Mouse (Mus musculus) inflammation-experienced regulatory T-cells, adult 6 months (primary cell): ENCODE measurements around the gene Fam43a. TPM values are rescaled to one million over a fixed set of nuclear protein-coding genes. Genes with fewer than 3 reads are reported as not detected.

Experiments used
- ATAC-seq: one replicate; pipeline ENCODE4 v1.8.0; 2017
- polyA plus RNA-seq, 3 experiments: library from polyadenylated mRNA; unstranded; fragments of 100-300 nt; shearing (Covaris generic); gene quantifications; one replicate each; pipeline ENCODE4 v1.2.1; 2017

Fam43a gene
- polyA plus RNA-seq, 3 experiments from 2014 or later = 0.50 to 0.88 (median 0.71) TPM

DNA sequence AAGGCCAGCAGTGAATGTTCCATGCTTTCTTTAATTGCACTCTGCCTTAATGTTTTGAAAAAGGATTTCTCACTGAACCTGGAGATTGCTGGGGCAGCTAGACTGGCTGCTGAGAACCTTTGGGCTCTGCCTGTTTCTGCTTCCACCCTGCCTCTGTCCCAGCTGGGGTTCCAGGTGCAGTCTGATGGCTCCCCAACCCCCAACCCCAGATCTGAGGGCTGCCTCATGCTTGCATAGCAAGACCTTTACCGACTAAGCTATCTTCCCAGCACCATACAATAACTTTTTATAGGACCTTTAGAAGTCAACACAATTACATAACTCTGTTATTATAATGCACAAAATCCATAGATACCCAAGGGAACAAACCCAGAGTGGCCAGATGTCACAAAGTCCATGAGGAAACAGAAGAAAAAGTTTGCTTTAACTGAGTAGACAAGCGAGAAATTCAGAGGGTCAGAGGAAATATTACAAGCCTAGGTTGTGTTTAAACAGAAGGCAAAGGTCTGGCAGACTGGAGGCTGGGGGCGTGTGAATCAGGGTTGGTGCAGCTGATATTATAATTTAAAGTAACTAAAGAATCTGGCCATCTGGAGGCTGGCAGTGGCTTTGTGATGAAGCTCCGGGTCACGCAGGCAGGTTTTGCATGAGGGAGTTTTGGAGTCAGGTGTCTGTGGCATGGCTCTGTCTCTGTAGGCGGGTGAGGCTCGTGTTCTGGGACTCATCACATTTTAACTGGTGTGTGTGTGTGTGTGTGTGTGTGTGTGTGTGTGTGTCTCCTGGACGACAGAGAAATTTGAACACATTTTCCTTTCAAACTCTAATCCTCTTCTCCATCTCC lies 34.6 kb downstream of the Fam43a start:
- ATAC-seq = no peak

DNA sequence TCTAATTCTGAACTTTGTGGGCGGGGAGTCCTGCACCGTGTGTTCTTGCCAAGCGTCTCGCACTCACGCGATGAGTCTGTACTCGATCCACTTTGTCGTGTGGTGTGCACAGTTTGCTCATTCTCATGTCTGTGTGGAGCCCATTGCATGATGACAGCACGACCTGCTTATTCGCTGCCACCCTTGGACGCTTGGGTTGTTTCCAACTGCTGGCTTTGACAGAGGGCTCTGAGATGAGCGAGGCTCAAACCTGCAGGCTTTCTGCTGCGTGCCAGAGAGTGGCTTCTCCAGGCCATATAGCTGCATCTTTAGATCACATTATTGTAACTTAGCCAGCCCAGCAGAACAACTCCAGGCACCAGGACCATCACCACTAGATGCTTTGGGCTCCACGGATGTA lies 39.1 kb downstream of the Fam43a start:
- ATAC-seq = no peak

DNA sequence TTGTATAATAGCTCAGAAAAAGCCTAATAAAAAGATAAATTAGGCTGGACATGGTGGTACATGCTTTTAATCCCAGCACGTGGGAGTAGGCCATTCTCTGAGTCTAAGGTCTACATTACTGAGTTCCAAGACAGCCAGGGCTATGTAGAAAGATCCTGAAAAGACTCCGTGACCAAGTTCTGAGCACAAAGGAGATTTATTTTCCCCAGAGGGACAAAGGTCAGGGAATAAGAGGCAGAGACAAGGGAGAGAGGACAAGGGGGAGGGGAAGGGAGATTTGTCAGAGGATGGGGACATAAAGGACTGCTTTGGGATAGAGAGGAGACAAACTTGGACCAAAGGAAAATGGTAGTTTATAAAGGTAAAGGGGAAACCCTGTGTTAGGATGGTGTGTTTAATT lies 41.1 kb downstream of the Fam43a start:
- no peak for ATAC-seq

DNA sequence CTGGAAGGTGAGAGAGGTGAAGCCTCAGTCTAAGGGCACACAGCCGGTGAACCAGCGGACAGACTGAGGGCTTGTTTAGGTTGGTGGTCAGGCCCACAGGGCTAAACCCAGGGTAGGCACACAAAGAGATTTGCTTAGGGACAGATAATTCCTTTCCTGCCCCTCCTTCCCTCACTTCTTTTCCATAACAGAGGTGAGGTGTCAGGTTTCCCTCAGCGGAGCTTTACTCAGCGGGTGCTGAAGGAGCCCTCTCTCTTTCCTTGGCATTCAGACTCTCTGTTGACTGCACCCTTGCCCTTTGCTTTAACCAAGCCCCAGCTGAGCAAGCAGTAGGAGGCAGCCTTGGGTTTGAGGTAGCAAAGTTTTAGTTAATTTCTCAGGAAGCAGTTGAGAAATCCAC lies 41.9 kb downstream of the Fam43a start:
- ATAC-seq = no peak

DNA sequence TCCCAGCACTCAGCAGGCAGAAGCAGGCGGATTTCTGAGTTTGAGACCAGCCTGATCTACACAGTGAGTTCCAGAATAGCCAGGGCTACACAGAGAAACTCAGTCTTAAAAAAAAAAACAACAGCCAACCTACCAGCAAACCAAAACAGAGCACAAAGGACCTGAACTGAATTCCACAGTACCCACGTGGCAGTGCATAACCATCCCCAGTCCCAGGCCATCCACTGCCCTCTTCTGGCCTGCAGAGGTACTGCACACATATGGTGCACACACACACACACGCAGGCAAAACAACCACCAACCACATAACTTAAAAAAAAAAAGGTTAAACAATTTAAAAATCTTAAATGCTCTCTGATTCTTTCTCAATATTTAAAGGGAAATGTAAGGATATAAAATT lies 42.7 kb downstream of the Fam43a start:
- no peak for ATAC-seq

DNA sequence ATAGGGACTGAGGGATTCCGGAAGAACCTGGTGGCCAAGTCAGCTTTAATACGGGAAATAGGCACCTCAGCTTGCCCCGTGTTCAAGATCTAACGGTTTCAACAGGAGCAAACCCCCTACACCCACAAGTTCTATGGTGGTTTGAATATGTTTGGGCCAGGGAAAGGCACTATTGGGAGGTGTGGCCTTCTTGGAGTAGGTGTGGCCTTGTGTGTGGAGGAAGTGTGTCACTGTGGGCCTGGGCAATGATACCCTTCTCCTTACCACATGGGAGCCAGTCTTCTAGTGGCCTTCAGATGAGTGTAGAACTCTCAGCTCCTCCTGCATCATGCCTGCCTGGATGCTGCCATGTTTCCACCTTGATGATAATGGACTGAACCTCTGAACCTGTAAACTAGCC lies 45.5 kb downstream of the Fam43a start:
- ATAC-seq = no peak

DNA sequence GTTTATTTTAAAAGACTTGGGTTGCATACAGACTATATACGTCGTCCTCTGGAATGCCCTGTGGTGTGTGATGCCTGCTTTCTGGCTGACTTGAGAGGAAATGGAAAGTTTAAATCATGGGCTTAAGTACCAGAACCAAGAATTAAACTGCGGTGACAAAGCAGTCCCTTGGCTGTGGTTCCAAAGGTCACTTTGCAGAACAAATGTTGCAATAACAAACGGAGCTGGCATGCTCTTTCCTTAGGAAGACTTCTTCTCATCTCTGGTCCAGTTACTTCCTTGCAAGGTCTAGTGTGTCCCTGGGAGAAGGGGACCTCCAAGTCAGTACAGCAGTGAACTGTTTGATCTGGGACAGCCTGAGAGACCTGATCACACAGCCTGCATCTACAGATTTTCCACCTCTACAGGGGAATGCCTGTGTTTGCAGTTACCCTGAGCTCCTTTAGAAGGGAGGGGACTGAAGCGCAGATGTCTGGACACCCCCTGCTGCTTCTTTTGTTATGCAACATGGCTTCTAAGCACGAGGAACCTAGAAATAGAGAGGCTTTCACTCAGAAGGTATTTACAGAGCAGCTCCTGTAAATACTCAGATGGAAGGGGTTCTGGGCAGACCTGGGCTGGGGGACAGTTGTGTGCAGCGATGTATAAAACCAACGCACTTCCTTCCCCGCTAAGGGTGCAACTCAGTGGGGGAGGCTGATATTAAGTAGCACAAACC lies 46.5 kb downstream of the Fam43a start:
- no peak for ATAC-seq

DNA sequence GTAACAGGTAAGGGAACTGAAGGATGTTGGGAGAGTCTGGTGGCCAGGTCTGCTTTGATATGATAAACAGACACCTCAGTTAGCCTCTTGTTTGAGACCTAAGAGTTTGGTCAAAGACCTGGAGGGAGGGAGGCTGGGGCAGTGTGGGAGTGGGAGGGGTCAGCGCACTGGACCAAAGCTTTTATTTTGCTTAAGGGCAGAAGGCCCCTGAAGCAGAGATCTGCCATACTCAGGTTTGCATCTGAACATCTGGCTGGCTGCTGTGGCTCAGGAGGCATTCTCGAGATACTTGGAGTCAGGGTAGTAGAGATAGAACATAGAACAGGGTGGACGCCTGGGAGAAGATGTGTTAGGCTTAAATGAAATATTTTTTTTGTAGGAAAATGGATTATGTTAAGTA lies 47.3 kb downstream of the Fam43a start:
- ATAC-seq = no peak

DNA sequence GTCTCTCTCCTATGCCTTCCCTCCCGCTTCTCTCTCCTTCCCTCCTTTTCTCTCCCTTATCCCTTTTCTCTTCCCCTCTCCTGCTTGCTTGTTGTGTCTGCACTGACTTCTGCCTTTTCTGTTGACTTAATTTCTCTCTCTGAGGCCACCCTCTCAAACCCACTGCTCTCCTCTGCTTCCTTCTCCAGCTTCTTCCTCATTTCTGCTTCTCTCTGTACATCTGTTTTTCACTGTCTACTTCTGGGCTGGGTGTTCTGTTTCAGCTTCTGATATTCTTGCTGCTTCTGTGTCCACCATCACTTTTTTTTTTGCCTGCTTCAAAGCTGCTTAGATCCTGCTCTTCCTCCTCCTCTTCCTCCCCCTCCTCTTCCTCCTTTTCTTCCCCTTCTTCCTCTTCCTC lies 51.8 kb downstream of the Fam43a start:
- no peak for ATAC-seq

Other genes with a start within 250 kb of the Fam43a start
- 10 to 100 TPM in 2 of 3 experiments, 1 to 10 TPM in 1; 9.3 to 13.1 (median 12.9) TPM for gene Atp13a3, start 193.7 kb upstream of the Fam43a start, polyA plus RNA-seq
- under 1 TPM; 0.17 to 0.81 (median 0.70) TPM for gene Tmem44, start 48.9 kb upstream of the Fam43a start, polyA plus RNA-seq
- 10 to 100 TPM; 59.3 to 77.4 (median 74.7) TPM for gene Lsg1, start 12.1 kb upstream of the Fam43a start, polyA plus RNA-seq